Mouse (Mus musculus): ENCODE measurements at regions not wholly inside any gene's neighbourhood (a gene's known extent, or its start where the extent isn't known, plus 50 kb on each side); places are given as distances from the start of the nearest gene placed in this dataset.

- no peak for DNase-seq (ENCODE audit: low read depth)
Observed at GRCm38 (mm10) chr6:16365450-16365849, 532.8 kb downstream of the Tfec start.

GRCm38 (mm10) chr6:16362057-16362456 lies 536.2 kb downstream of the Tfec start:
- DNase-seq (ENCODE audit: low read depth), result no peak

- peak; percentile 68 for DNase-seq (ENCODE audit: low read depth)
Observed at GRCm38 (mm10) chr6:16359881-16360711, 538.1 kb downstream of the Tfec start.

GRCm38 (mm10) chr6:16359464-16359863 lies 538.8 kb downstream of the Tfec start:
- peak; percentile 21 for DNase-seq (ENCODE audit: low read depth)

- DNase-seq (ENCODE audit: low read depth), result no peak
Observed at GRCm38 (mm10) chr6:16333638-16334037, 564.6 kb downstream of the Tfec start.

GRCm38 (mm10) chr6:16314305-16315010 lies 583.8 kb downstream of the Tfec start:
- no peak for DNase-seq (ENCODE audit: low read depth)

GRCm38 (mm10) chr6:16312915-16313314 lies 585.3 kb downstream of the Tfec start:
- DNase-seq (ENCODE audit: low read depth), result no peak

- no peak for DNase-seq (ENCODE audit: low read depth)
Observed at GRCm38 (mm10) chr6:16283328-16284072, 563.0 kb downstream of the Mdfic start.

GRCm38 (mm10) chr6:16281938-16282337 lies 561.5 kb downstream of the Mdfic start:
- no peak for DNase-seq (ENCODE audit: low read depth)
